Mouse (Mus musculus) natural killer cell, adult 2 months (primary cell): Measurements from ENCODE around the gene Ntsr1.
A peak's percentile ranks its signal among the peaks of the same experiment; 100 is the strongest.

Experiments used
- DNase-seq, 2 experiments: peaks; one replicate each; pipeline ENCODE4 v3.0.0; 2022; ENCODE audit warnings: low spot score in 2 of 2

The Ntsr1 gene

GRCm38 (mm10) chr2:180562146-180562545 is 62.4 kb downstream of the Ntsr1 start:
- DNase-seq: no peak

- no peak for DNase-seq
Measured at GRCm38 (mm10) chr2:180563296-180563695, 63.5 kb downstream of the Ntsr1 start.

GRCm38 (mm10) chr2:180563841-180564240 is 64.1 kb downstream of the Ntsr1 start:
- DNase-seq: no peak

GRCm38 (mm10) chr2:180566240-180566913 is 66.6 kb downstream of the Ntsr1 start:
- peak; percentile 30 to 59 for DNase-seq

GRCm38 (mm10) chr2:180569028-180569643 is 69.4 kb downstream of the Ntsr1 start:
- no peak for DNase-seq

- DNase-seq: no peak
Measured at GRCm38 (mm10) chr2:180576482-180576881, 76.7 kb downstream of the Ntsr1 start.

GRCm38 (mm10) chr2:180578686-180579085 is 78.9 kb downstream of the Ntsr1 start:
- DNase-seq: peak; percentile 40 to 67

- no peak for DNase-seq
Measured at GRCm38 (mm10) chr2:180581002-180581401, 81.2 kb downstream of the Ntsr1 start, which contains the start of gene Mrgbp. Mrgbp (plus strand) TSS chr2:180581304.

- peak; percentile 96 to 98 for DNase-seq
Measured at GRCm38 (mm10) chr2:180582481-180583153, 82.8 kb downstream of the Ntsr1 start.

GRCm38 (mm10) chr2:180583154-180583507 is 83.4 kb downstream of the Ntsr1 start:
- DNase-seq: peak; percentile 27 to 38

GRCm38 (mm10) chr2:180588736-180589122 is 89.0 kb downstream of the Ntsr1 start:
- DNase-seq: peak in 1 of 2 experiments; percentile 38

- peak; percentile 76 to 80 for DNase-seq
Measured at GRCm38 (mm10) chr2:180589123-180589831, 89.5 kb downstream of the Ntsr1 start, which contains the start of gene Ogfr. Ogfr (plus strand) TSS chr2:180589245.
